Mouse (Mus musculus): ENCODE data around the gene Sympk.

DNA sequence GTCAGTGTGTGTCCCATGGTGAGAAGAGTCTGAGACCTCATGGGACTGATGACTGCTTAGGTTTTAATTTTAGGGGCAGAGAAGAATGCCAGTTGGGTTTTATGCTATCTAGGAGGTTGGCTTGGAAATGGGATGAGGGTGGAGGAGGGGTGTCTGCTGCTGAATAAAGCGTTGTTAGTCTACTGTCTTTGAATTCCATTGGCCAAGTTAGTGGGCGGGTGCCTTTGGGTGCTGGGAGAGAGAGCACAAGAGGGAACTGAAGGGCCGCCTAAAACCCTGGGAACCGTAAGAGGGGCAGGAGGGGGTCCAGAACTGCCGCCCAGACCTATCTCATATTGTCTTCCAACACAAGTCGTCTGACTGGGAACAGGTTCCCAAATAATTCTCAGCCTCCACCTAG lies 35.4 kb upstream of the Sympk start:
- no peak for TF ChIP-seq EP300 (IDR thresholded peaks at IDR 0.05; ENCODE audit: low read depth)
- TF ChIP-seq CTCF (IDR thresholded peaks at IDR 0.05; ENCODE audit: low read depth): no peak
